Mouse (Mus musculus) liver, adult 2 months (tissue): ENCODE measurements around the gene St8sia1.

Experiments
- CTCF ChIP-seq: fragments of 200-500 bp; IDR thresholded peaks from 2 replicates; pipeline ENCODE4 v1.5.1; 2011; ENCODE audit warnings: low read depth, low read length, control low read depth
- POLR2A ChIP-seq: fragments of 200-500 bp; IDR thresholded peaks from 2 replicates; pipeline ENCODE4 v1.6.1; 2011; ENCODE audit warnings: low read length, control low read depth; ENCODE audit not compliant: insufficient read depth; ENCODE audit errors: extremely low read depth

DNA sequence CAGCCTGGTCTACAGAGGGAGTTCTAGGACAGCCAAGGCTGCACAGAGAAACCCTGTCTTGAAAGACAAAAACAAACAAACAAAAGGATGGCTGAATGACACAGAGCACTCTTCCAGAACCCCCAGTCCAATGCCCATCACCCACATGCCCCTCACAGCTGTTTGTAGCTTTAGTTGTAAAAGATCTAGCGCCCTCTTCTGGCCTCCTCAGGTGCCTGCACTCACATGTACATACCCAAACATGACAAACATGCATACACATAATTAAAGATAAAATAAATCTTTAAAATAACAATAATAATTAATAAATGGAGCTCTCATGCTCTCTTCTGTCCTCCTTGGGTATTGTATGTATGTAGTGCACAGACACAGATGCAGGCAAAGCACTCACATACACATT lies 13.0 kb upstream of the St8sia1 start:
- TF ChIP-seq POLR2A = no peak
- TF ChIP-seq CTCF = 0 out of 2 replicates have a peak, but pooled peaks have one; percentile 16
